Mouse (Mus musculus) Muller cell, postnatal 12 days (primary cell): ENCODE data around the gene Ppp2r5c.

Experiments
- DNase-seq: peaks from one replicate; pipeline ENCODE4 v3.0.0-alpha.2; 2015; ENCODE audit errors: inconsistent ontology term

Gene Ppp2r5c

DNA sequence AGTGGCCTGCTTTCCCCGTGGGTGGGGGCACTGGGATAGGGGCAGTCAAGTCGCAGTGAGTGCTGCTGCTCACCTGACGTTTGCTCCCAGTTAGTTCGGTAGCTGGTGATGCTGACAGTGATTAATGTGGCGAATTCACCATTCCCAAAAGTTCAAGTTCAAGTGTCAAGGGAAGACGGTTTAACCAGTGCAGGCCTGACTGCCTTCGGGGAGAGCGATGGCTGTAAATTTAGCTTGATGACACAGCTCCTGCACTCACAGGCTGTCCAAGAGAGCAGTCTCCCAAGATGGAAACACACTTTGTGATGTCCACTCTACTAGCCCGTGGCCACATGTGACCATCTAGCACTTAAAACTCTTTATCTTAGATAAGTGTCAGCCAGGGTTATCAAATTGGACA is 41.1 kb downstream of the Ppp2r5c start:
- no peak for DNase-seq

DNA sequence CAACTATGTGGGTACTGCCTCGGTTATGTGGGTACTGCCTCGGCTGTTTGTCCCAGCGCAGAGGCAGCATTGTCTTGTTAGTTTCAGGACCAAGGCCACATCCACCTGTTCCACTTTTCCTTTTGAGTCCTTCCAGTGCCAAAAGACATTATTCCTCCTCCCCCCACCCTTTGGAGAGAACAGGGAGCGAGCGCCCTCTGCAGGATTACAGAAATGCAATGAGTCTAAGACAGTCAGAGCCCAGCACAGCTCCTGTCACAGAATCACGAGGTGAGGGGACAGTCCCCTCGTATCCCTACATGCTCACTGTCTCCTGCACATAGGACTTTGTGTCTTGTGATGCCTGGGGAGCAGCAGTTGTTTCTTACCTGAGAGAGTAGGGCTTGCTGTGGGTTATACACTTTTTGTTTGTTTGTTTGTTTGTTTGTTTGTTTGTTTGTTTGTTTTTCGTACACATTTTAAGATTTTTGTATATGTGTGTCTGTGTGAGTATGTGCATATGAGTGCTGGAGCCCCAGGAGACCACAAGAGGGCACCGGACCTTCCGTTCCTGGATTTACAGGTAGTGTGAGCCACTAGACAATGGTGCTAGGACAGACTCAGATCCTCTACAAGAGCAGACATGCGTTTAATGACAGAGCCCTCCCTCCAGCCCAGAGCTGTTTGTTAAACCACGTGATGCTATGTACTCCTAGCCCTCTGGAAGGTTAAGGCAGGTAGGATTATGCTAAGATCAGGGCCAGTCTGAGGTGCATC is 43.2 kb downstream of the Ppp2r5c start:
- DNase-seq, result no peak

DNA sequence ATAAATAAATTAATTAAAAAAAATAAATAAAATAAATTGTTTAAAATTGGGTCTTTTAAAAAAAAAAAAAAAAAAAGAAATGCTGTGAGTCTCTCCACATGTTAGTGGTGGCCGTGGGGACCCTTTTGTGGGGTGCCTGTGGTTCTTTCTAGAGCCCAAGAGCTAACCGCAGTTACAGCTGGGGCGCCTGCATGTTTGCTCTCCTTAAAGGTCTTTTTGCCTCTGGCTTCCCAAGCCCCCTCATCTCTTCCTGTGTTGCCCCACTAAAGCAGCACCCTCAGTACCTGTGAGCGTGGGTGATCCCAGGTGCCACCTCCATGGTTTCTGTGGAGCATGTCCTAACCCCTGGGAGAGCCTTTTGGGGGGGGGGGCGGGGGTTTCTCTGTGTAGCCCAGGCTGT is 45.5 kb downstream of the Ppp2r5c start:
- no peak for DNase-seq

DNA sequence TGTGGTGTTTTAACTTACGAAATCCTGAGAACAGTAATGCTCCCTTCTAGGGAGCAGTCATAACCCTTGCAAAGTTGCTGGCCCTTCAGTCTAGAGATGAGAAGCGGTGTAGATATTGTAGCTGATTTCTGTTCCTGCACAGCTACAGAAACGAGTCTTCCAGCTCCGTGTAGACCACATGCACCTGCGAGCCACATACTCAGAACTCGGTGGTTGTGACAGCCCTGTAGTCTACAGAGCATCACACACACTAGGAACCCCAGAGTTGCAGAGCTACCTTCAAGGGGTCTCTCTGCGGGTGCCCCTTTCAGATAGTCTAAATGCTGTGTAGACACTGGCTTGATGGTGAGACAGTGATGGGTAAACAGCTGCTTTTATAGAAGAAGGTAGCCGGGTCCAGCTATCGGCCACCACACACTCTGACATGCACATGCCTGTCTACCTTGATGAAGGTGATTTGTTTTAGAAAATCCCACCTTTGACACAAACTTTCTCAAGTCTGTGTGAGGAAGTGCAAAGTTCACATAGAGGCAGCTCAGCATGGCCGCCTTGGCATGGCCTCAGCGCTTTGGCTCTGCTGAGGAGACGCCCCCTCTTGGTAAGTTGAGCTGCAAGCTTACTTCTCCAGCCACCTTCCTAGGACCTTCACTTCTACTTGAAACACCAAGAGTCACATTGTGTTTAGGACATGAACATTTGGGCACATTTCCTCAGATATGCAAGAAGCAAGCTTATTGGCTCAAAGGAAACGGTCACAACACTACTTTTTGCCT is 46.9 kb downstream of the Ppp2r5c start:
- no peak for DNase-seq

DNA sequence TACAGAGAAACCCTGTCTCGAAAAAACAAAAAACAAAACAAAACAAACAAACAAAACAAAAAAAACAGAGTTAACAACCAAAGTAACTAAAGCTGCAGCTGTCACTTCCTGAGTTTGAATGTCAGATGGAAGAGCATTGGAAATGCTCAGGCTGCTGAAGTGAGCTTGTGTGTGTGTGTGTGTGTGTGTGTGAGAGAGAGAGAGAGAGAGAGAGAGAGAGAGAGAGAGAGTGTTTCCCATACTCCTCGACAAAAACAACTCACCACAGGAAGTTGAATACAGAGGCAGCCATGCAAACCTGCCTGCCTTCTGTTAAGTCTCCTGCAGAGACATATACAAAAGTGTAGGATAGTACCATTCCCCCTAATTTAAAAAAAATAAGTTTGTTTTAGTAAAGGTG is 47.9 kb downstream of the Ppp2r5c start:
- DNase-seq, result no peak

DNA sequence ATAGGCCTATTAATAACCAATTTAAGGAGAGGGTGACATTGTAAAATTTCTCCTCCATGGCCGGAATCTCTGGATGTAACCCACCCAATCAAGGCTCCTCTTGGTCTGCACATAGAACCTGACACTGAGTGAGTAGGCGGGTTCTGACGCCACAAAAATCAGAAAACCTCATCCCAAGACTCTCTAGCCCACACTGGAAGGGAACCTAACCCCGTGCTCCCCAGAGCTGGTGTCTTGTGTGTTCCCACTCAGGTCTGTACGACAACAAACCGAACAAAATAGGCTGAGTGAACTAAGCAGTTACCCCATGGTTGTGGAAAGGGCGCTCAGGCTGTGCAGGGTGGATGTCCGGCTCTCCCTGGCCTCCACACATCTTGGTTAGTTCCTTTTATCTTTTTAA is 48.3 kb downstream of the Ppp2r5c start:
- no peak for DNase-seq

DNA sequence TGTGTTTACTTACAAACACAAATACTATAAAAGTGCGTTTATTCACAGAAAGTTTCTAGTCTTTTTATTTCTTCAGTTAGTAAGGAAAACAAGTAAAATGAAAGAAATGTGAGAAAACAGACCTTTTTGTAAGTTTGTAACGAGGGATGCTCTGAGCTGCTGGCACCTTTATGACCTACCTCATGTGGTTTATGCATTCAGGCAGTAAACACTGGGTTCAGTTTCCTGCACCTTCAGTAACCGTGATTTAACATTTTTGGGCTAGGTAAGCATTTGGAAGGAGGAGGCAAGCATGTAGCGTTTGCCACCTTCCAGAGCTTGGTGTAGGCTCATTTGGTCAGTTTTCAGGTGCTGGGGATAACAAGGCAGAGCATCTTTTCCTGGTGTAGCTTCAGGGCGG is 49.1 kb downstream of the Ppp2r5c start:
- DNase-seq, result no peak

DNA sequence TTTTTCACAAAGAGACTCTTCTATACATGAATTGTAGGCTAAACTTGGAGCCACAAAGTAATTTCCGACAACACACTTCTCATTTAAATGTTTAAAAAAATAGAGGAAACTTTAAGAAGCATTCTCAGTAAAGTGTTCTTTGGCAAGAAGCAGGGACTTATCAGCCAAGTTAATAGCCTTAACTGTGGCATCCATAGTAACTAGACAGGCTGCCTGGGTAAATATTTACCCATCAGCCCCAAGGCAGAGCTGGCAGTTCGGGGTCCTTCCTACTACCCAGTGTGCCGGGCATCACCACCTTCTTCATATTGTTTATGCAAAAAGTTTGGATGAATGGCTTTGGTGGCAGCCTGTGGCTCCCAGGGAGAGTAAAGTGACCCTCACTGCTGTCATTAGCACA is 50.1 kb downstream of the Ppp2r5c start:
- no peak for DNase-seq

DNA sequence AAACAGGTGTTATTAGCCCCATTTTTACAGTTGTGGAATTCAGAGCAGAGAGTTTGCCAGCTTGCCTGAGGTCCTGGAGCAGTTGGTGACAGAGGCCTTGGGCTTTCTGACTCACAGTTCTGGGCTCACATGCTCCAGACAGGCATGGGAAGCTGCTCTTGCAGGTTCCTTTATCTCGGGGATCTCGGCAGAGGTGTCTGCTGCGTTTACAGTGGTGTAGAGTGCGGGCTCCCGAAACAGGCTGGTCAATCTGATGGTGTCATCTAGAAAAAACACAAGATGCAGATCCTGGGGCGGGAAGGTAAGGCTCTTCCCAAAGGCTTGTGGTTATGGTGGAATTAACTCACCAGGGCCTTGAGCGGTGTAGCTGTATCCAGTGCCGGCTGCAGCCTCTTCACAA is 50.6 kb downstream of the Ppp2r5c start:
- no peak for DNase-seq

DNA sequence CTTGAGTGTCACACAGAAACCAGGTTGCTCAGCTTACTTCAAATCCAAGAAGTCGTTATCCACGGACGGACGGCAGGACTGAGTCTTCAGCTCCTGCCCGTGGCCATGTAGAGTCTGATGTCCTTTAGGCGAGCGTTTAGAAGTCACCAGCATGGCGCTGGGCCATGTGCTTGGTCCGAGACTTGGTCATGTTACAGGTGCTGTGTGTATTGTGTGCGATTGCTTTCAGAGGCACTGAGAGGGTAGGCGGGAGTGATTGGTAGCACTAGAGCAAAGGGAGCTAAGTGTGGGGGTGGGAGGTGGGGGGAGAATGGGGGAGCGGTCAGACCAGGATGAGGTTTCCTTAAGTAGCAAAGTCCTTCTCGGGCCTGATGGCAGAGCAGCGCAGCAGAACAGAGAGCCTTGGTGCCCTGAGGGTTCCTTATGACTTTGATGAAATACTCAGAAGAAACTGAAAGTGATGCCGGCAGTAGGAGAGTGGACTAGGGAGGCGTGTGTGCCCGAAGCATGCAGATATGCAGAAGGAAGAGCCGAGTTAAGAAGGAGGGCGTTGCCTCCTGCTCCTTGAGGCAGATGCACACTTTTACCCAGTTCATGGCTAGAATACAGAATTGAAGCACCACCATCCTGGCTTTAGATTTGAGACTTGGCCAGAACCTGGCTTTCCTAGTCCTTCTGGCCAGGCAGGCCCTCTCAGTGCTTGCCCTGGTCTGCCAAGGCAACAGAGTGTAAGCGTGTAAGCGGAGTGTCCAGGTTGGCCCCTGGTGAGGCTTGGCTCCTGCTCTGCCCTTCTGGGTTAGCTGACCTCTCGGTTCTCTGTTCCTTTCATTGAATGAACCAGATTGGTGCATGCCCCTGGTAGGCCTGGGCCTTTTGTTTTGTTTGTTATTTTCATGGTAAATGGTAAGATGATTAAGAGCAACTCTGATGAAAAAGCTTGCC is 51.6 kb downstream of the Ppp2r5c start:
- no peak for DNase-seq

DNA sequence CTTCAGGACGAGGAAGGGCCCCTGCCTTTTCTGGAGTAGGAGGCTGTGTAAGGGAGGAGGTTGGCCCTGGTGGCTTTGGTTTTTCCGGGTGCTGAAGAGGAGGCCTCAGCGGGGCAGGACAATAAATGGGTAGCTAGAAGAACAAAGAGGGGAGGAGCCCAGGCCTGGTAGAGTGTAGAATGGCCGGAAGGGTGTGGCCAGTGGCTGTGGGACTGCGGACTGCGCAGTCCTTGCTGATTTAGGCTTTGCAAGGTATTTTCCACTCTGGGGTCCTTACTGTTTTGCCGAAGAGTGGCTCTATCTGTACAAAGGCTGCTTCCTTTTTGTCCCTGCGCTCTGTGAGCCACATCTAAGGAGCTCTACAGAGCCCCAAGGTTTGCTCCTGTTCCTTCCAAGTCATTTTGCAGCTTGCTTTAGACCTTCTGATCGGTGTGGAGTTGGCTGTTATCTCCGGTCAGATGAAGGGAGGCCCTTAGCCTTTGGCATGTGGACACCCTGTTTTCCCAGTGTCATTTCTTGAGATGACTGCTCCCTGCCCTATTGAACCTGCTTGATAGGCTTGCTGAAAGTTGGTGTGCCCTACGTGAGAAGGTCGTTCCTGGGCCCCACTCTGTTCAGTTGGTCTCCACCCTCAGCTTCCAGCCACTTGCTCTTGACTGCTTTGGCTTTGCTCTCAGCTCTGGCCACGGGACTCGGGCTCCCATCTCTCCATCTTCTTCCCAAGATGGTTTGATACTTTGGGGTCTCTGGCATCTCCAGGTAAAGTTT is 52.5 kb downstream of the Ppp2r5c start:
- DNase-seq, result no peak

DNA sequence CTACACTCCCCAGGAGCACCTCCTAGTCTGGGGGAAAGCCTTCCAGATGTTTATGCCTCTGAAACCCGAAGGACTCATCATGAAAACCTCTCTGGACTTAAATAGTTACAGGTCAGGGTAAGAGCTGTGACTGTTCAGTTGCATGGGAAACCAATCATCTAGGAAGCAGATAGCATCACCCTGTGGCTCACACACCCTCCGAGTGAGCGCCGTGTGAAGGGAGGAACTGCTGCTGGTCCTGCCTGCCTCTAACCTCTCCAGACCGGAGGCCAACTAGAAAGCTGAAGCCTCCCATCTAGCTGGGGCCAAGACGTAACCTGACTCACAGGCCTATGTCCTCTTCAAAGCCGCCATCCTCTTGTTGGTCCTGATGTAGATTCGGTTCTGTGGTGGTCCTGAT is 53.2 kb downstream of the Ppp2r5c start:
- DNase-seq, result no peak

DNA sequence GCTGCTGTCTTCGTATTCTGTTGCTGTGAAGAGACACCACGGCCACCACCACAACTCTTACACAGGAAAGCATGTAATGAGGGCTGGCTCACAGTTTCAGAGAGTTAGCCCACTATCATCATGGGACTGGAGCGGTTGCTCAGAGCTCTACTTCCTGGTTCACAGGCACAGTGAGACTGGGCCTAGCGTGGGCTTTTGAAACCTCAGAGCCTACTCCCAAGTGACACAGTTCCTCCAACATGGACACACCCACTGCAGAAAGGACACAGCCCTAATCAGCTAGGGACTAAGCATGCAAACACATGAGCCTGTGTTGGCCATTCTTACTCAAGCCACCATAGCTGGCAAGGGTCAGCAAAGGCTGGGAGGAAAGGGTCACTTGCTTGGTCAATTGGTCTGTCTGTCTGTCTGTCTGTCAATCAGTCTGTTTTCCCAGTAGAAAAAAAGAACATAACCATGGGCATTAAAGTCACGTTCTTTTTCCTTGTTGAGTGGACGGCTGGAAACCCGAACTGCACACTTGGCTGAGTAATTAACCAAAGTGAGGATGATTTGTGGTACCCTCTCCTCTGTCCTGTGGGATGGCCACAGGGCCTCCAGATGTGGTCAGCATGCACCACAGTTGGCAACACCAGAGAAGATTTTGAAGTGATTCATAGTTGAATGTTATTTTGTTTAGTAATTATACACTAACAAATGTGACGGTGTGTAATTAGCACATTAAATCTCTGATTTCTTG is 56.7 kb downstream of the Ppp2r5c start:
- no peak for DNase-seq

DNA sequence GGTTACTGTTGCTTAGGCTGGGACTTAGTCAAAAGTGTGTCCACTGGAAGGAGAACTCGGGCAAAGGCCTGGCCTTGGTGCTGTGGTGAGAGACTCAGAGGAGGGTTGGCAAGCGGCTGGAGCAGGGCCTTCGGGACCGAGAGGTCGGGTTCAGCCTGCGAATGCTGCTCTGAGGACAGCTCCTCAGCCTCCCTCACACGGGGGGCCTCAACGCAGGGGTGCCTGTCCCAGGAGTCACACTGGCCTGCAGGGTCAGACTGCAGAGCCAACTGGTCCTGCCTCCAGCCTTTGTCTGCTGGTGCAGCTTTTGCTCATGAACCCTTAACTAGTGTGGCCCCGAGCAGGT is 57.2 kb downstream of the Ppp2r5c start:
- DNase-seq, result no peak

DNA sequence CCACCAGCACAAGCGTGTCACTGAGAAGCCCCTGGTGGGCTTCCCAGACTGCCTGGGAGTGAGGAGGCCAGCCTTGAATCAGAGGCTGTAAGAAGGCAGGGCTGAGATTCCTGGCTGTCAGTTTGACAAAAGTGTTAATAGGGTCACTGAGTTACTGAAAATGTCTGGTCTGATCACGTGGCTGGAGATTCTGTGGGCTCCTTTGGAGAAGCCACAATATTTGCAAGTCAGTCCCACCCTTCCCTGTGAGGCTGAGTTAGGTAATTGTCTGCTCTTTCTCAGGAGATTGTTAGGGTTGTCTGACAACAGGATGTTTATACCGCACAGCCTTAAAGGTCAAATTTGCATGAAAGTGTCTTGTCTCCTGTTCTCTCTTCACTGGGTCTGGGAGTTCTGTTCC is 57.9 kb downstream of the Ppp2r5c start:
- peak; percentile 36 for DNase-seq

DNA sequence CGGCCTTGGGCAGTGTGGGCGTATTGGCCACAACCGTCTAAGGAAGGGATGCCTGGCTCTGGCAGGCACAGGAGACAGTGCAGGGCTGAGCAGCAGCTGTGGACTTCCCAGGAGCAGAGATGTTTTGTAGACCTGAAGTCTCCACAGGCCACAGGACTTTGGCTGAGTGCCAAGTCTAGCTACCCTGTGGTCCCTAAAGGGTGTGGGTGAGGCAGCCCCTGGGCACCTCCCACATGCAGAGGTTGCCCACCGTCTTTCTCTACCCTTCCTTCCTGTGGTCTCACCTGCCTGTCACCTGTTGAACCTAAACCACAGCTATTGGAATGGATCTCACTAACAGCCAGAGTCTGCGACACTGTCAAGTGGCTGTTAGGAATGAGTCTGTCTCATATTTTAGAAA is 59.1 kb downstream of the Ppp2r5c start:
- no peak for DNase-seq

DNA sequence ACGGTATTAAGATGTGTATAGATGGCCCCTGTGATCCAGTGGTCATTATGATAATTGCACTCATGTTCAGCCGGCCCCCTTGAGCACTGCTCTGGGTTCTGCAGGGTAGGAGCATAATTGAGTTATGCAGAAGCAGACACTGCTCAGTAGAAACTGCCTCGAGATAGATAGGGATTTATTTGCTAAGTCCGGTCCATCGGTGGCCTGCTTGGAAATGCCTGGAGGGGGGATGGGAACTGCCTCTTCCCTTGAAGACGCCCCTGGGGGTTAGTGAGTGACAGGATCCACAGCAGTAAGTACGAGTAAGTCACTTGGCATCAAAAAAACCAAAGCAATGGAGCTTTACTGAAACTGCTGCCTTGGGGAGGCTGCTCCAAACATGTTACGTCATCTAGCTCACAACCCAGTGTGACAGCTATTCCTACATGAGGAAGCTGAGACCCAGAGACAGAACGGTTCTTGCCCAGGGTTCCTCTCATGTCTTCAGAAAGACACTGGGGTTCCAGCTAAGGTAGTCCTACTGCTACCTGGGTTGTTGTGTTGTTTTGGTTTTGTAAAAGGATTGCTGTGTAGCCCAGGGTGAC is 60.9 kb downstream of the Ppp2r5c start:
- DNase-seq, result no peak

DNA sequence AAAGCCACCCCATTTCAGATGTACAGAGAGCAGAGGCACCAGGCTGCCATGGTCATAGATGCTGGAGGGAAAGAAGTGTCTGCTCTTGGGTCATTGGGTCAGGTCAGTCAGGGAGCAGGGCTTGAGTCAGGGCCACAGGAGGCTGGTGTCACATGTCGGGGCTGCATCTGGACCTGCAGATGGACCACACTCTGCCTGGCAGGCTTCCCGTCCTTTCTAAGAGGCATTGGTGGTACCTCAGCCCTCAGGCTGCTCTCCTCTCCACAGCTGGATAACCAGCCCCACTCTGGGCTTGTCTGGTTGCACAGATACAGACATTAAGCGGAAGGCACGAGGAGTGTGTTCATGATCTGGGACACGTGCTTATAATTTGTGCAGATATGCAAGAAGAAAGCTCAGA is 61.8 kb downstream of the Ppp2r5c start:
- DNase-seq, result no peak

DNA sequence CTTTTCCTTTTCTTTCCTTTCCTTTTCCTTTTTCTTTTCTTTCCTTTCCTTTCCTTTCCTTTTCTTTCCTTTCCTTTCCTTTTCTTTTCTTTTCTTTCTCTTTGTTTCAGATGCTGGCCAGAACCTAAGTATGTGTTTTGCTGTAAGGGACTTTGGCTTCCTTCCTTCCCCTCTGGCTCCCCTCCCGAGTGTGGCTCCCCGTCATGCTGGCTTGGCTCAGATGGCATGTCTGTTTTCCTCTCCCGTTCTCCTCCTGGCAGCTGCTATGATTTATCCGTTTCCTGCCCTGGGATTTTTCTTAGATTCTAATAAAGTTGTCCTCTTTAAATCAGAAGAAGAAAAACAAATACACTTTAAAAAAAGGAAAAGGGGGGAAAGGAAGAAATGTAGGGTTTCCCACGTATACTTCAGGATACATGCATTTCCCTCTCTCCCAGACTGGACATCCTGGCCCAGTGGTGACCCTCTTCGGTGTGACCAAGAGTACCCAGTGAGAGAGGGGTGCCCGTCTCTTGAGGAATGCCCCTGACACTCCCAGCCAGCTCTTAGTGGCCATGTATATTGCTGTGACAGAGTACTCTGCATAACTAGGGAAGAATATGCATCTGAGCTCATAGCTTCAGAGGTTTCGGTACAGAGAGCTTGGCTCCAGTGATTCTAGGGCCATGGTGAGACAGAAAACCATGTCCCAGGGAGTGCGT is 63.4 kb downstream of the Ppp2r5c start:
- DNase-seq, result peak; percentile 78

DNA sequence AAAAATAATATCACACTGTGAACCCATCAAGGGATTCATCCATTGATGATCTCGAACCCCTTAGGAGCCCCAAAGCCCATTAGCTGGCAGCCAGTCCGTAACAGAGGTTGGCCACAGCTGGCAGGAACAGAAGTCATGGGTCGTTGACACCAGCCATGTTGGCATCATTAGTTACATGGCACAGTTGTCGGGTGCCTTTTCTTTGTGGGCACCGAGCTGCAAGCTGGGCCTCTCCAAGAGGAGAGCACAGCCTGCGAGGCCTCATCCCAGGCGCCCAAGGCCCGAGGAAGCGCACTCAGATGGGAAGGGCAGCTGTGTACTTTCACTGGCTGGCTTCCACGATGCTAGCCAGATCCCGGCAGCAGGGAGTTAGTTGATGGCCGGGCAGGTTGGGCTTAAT is 64.3 kb downstream of the Ppp2r5c start:
- no peak for DNase-seq
